Comparison of ENCODE assay signal across 8 mouse cellular contexts in genomic region chr5:103927429-103928195, GRCm38 (mm10). TPM values are rescaled to one million over a fixed set of nuclear protein-coding genes. Genes with fewer than 3 reads are reported as not detected.
DNase-seq lines count a peak whose midpoint lies in the region; ATAC-seq and TF ChIP-seq lines count a peak whose summit lies in the region.

No protein-coding gene starts in this region.

- whole genome bisulfite sequencing in forebrain, embryonic 14.5 days, result 27% methylated on average over 27 of the region's 27 CpGs
- 3% methylated on average over 27 of the region's 27 CpGs for WGBS in large intestine, adult 2 months
- WGBS in liver, postnatal 0 days (ENCODE audit: insufficient replicate concordance), result 20% methylated on average over 27 of the region's 27 CpGs
- WGBS in neural tube, embryonic 14.5 days, result 27% methylated on average over 27 of the region's 27 CpGs

- H3K27me3 ChIP-seq in forebrain, embryonic 14.5 days (replicated peaks; ENCODE audit: control insufficient read depth, insufficient read depth, low read length), result no peaks in the 10 kb centered on the region
- H3K27me3 ChIP-seq in liver, postnatal 0 days (ENCODE audit: insufficient read depth, low read length), result no peaks in the 10 kb centered on the region
- no peaks in the 10 kb centered on the region for H3K27me3 ChIP-seq in neural tube, embryonic 14.5 days (ENCODE audit: control insufficient read depth, insufficient read depth, low read length)

- H3K27ac ChIP-seq in forebrain, embryonic 14.5 days (ENCODE audit: low read depth, low read length), result no peak overlapping the region
- H3K27ac ChIP-seq in liver, postnatal 0 days (ENCODE audit: low read depth), result 0 out of 2 replicates have a peak overlapping the region, but pooled peaks have one; percentile 4
- no peak overlapping the region for H3K27ac ChIP-seq in neural tube, embryonic 14.5 days (ENCODE audit: low read depth, low read length)

- no peaks in the 10 kb centered on the region for H3K9me3 ChIP-seq in forebrain, embryonic 14.5 days (replicated peaks; ENCODE audit: control insufficient read depth, low read length)
- no peaks in the 10 kb centered on the region for H3K9me3 ChIP-seq in liver, postnatal 0 days (ENCODE audit: low read length)
- H3K9me3 ChIP-seq in neural tube, embryonic 14.5 days (ENCODE audit: control insufficient read depth, low read length), result no peaks in the 10 kb centered on the region

- H3K4me1 ChIP-seq in forebrain, embryonic 14.5 days (ENCODE audit: control insufficient read depth, insufficient read depth, low read length), result no peaks in the 10 kb centered on the region
- no peaks in the 10 kb centered on the region; the same call in 1 of the 2 replicates for H3K4me1 ChIP-seq in liver, postnatal 0 days (ENCODE audit: insufficient read depth)
- no peaks in the 10 kb centered on the region for H3K4me1 ChIP-seq in neural tube, embryonic 14.5 days (ENCODE audit: control insufficient read depth, insufficient read depth, low read length)

- no peak for TF ChIP-seq EP300 in liver, postnatal 0 days (IDR thresholded peaks at IDR 0.05; ENCODE audit: low read depth)

- peak; percentile 92 for DNase-seq in ES-CJ7 (ENCODE audit: low read depth, low spot score)
- DNase-seq in cerebellum, adult 11 months, result peak; percentile 80
- DNase-seq in forebrain, embryonic 14.5 days (ENCODE audit: low spot score), result peak; percentile 93
- peak; percentile 91 to 97 for DNase-seq in heart, postnatal 14 days
- peak; percentile 82 for DNase-seq in large intestine, adult 2 months (ENCODE audit: low read depth, low spot score)
- DNase-seq in liver, postnatal 0 days, result peak; percentile 90
- peak; percentile 84 for DNase-seq in testis, postnatal 14 days (ENCODE audit: low spot score)

- peak; percentile 72 for ATAC-seq in forebrain, embryonic 14.5 days
- ATAC-seq in liver, postnatal 0 days, result peak; percentile 80
- peak; percentile 59; the same call in 1 of the 2 replicates for ATAC-seq in neural tube, embryonic 14.5 days (ENCODE audit: low read depth)

- H3K36me3 ChIP-seq in forebrain, embryonic 14.5 days (ENCODE audit: control insufficient read depth, insufficient read depth, low read length), result no peaks in the 10 kb centered on the region
- no peaks in the 10 kb centered on the region for H3K36me3 ChIP-seq in liver, postnatal 0 days (replicated peaks; ENCODE audit: insufficient read depth, low read length)
- no peaks in the 10 kb centered on the region for H3K36me3 ChIP-seq in neural tube, embryonic 14.5 days (ENCODE audit: control insufficient read depth, insufficient read depth, low read length)

- intact Hi-C loops in heart, postnatal 14 days (cut with DNase I), result loop anchor here (1.0 to 5.0 kb wide), 2 partner anchors 71 to 245 kb away; no protein-coding TSS in a partner anchor

- peak; percentile 92 for TF ChIP-seq CTCF in liver, postnatal 0 days (IDR thresholded peaks at IDR 0.05; ENCODE audit: low read depth)

- no peak overlapping the region for H3K4me3 ChIP-seq in forebrain, embryonic 14.5 days (ENCODE audit: low read depth, low read length)
- peak overlapping the region; percentile 34 for H3K4me3 ChIP-seq in liver, postnatal 0 days (ENCODE audit: low read depth, low read length)
- H3K4me3 ChIP-seq in neural tube, embryonic 14.5 days (ENCODE audit: low read depth, low read length), result no peak overlapping the region

- peak overlapping the region; percentile 32; the same call in 1 of the 2 replicates for H3K4me2 ChIP-seq in forebrain, embryonic 14.5 days (ENCODE audit: low read length)
- H3K4me2 ChIP-seq in liver, postnatal 0 days (ENCODE audit: low read depth, low read length), result peak overlapping the region; percentile 68
- peak overlapping the region; percentile 21; the same call in 1 of the 2 replicates for H3K4me2 ChIP-seq in neural tube, embryonic 14.5 days (ENCODE audit: low read depth, low read length)

- no peak overlapping the region for H3K9ac ChIP-seq in forebrain, embryonic 14.5 days (ENCODE audit: low read length)
- H3K9ac ChIP-seq in liver, postnatal 0 days (replicated peaks), result peak overlapping the region; percentile 49
- H3K9ac ChIP-seq in neural tube, embryonic 14.5 days (replicated peaks; ENCODE audit: low read depth, low read length), result no peak overlapping the region

RNA-seq across cellular contexts. Expression of gene Klhl8, which starts 16.6 kb away (rescaled TPM):
- 41.1 and 46.5 TPM in 2 replicates for polyA plus RNA-seq in forebrain, embryonic 14.5 days (2014; fragmentation: Nextera tagmentation; extraction: Ambion mirVana)
- total RNA-seq in heart, postnatal 14 days (2021), result 10 to 100 TPM; 13.0 to 13.9 TPM
- polyA plus RNA-seq in large intestine, adult 2 months (2012; rRNA removed), result 2.4 and 2.5 TPM in 2 replicates
- polyA plus RNA-seq in liver, postnatal 0 days (2015; fragmentation: Nextera tagmentation; extraction: Ambion mirVana), result 1.5 and 1.9 TPM in 2 replicates
- 45.2 and 45.3 TPM in 2 replicates for polyA plus RNA-seq in neural tube, embryonic 14.5 days (2014; fragmentation: Nextera tagmentation; extraction: Ambion mirVana)

RNA-seq across cellular contexts. Expression of gene Hsd17b13, which starts 49.6 kb away (rescaled TPM):
- not detected in 2 replicates for polyA plus RNA-seq in forebrain, embryonic 14.5 days (2014; fragmentation: Nextera tagmentation; extraction: Ambion mirVana)
- not detected for total RNA-seq in heart, postnatal 14 days (2021)
- polyA plus RNA-seq in large intestine, adult 2 months (2012; rRNA removed), result 12.8 and 20.0 TPM in 2 replicates
- polyA plus RNA-seq in liver, postnatal 0 days (2015; fragmentation: Nextera tagmentation; extraction: Ambion mirVana), result 459 and 502 TPM in 2 replicates
- polyA plus RNA-seq in neural tube, embryonic 14.5 days (2014; fragmentation: Nextera tagmentation; extraction: Ambion mirVana), result not detected in 2 replicates

Comparison
In these comparisons a context has a peak if more than half of its experiments do, and no peak if none do; other contexts are left out.
1. RNA of gene Klhl8, which starts 16.6 kb away (polyA plus RNA-seq): 45.2 to 45.3 TPM in neural tube, embryonic 14.5 days and 41.1 to 46.5 TPM in forebrain, embryonic 14.5 days; 2.4 to 2.5 TPM in large intestine, adult 2 months and 1.5 to 1.9 TPM in liver, postnatal 0 days; every median in the first group is over 10 times any median in the second.
2. RNA of gene Hsd17b13, which starts 49.6 kb away (polyA plus RNA-seq): 459 to 502 TPM in liver, postnatal 0 days; 12.8 to 20.0 TPM in large intestine, adult 2 months, not detected in neural tube, embryonic 14.5 days and not detected in forebrain, embryonic 14.5 days; every median in the first group is over 10 times any median in the second.
3. Peak in every context shown above with its lines, with median percentiles within 50 percentile points of each other: DNase-seq, ATAC-seq and H3K4me2 ChIP-seq.